Mouse (Mus musculus) erythroid progenitor cell, adult 5-6 weeks (primary cell): Measurements from ENCODE around the gene Vmn2r84. TPM values are rescaled to one million over a fixed set of nuclear protein-coding genes. Genes with fewer than 3 reads are reported as not detected.
A peak's percentile ranks its signal among the peaks of the same experiment; 100 is the strongest.
"Not testable (repeated sequence)": the region's sequence is repeated elsewhere in the genome, so short reads cannot be mapped to it uniquely, and the experiment has no call there.

ENCODE experiments used
- ATAC-seq: replicated peaks from 2 replicates; pipeline ENCODE4 v1.8.0; 2016; ENCODE audit warnings: moderate number of reproducible peaks, mild to moderate bottlenecking, moderate TSS enrichment, inconsistent platforms; ENCODE audit not compliant: poor library complexity, low FRiP score, severe bottlenecking
- total RNA-seq, 2 experiments: library from RNA; stranded (forward) in 1 of 2; stranded (reverse) in 1 of 2; fragments of 150-400 nt in 1 of 2; fragments of 186-747, 209-891 nt in 1 of 2; gene quantifications; 2 replicates each; pipeline versions ENCODE4 v1.2.3 to v1.2.4; 2015 to 2017; ENCODE audit warnings: low replicate concordance in 2 of 2

Gene Vmn2r84
- total RNA-seq (2015; ENCODE audit: low replicate concordance), result not detected in 2 replicates
- total RNA-seq (2017; ENCODE audit: low replicate concordance), result not detected in 2 replicates

GRCm38 (mm10) chr10:130394232-130394631 lies at the start of gene Vmn2r84:
TSS of gene Vmn2r84 (minus strand) at chr10:130394332.
- ATAC-seq, result no peak

GRCm38 (mm10) chr10:130434185-130434898 lies 40.2 kb upstream of the Vmn2r84 start:
- ATAC-seq, result not testable (repeated sequence)

DNA sequence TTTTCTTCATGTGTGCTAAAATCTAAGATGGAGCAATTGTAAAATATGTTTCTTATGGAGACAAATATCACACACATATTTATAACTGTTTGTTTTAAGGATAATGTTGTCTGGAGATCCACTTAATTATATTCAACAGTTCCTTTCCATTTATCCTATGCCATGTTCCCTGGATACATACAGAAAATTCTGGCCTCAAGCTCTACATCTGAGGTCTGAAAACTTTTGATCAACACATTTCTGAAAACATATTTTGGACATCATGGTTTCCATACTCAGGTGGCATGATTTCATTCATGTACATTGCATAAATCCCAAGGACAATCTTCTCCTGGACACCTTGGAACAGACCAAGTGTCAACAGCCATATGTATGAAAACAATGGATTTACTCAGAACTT lies 35.5 kb upstream of the Vmn2r84 start, which contains the start of gene Vmn2r85:
Gene Vmn2r85 (minus strand): TSS at position 101 of the 400 bp plus-strand sequence.
- ATAC-seq, result not testable (repeated sequence)

DNA sequence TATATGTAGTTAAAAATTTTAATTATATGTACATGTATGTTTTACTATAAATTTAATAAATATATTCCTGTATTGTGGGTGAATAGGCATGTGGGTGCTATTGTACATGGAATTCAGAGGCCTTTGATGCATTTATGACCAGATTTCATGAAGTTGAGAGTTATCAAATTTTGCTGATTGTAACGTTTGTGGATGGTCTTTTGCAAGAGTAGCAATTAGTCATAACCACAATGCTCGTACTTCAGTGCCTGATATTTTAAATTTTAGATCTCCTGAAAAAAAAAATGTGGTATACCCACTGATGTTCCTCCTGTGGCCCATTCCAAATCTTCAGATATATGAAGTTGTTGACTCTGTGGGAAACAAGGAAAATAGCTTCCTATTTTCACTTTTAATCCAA lies 28.2 kb upstream of the Vmn2r84 start:
- not testable (repeated sequence) for ATAC-seq

DNA sequence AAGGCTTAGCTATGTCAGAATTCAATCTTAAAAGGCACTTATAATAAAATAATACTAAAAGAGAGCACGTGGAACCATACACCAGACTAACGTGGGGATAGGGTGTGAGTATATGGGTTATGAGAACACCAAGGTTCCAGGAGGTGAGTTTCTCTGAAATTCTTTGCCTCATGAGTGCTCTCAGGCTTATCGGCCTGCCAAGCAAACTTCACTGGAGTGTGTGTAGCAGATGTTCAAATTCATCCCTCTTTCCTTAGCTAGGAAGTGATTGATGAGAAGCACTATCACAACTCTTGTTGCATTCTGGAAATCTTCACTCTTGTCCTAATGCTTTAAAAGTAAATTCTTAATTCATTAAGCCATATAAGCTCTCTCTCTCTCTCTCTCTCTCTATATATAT lies 26.3 kb upstream of the Vmn2r84 start:
- no peak for ATAC-seq

DNA sequence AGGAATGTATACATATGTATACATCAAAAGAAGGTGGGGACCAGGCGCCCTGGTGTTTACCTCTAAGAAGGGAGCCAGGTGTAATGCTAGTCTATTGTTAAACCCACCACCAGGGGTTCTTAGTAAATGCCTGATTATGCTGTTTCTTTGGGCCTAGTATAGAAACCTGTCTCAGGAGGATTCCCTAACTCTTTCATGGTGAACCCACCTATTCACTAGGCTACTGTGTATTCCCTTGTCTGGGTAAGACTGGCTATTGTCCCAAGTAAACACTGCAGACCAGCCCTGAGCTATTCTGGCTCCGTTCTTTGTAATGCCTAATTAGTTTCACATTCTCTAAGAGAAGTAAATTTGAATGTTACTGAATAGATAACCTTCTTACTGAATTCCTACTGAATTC lies 25.8 kb upstream of the Vmn2r84 start:
- ATAC-seq, result not testable (repeated sequence)

DNA sequence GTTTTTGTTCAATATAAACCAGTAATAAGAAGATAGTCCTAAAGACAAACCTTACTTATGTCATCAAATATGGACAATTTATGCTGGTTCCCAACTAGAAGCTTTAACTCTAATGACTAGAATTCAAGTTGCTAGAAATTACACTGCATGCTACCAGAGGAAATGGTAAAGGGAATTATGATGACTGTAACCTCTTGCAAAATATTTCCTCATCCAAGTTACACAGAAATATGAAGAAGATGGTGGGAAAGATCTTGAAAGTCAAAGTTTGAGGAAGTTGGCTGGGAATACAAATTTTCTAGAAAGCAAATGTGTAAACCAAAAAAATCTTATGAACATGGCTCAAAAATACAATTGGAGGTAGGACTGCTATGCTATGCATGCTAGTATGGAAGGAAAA lies 22.2 kb upstream of the Vmn2r84 start:
- not testable (repeated sequence) for ATAC-seq

DNA sequence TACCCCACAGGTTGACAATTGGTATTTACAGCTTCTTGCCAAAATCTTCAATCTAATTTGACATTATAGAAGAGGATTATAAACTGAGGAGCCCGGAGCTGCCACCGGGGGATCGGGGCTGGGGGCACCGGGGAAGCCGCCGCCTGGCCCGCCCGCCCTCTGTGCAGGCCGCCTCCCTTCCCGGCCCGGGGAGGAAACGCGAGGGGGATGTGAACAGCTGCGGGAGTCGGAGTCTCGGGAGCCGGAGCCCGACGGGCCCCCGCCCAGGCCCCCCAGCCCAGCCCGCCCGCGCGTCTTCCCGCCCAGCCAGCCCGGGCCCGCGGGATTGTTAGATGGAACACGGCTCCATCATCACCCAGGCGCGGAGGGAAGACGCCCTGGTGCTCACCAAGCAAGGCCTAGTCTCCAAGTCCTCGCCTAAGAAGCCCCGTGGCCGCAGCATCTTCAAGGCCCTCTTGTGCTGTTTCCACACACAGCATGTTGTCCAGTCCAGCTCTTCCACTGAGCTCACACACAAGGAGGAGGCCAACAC lies 18.1 kb upstream of the Vmn2r84 start:
- ATAC-seq, result peak; percentile 43; the same call in 1 of the 2 replicates

DNA sequence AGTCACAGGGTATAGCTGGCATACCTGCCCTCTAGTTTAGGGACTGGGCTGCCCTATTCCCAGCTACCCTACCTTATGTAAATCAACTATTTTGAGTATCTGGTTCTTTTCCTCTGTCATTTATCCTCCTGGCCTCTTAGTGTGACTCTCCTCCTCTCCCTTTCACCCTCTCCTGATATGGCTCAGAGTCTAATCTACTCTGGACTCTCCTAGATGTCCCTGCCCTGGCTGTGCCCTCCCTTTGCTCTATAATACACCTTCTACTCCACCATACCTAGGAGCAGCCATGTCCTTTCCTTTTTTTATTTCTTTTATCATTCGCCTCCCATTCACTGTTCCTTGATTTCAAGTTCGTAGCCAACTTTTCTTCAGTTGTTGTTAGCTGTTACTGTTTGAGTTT lies 19.0 kb downstream of the Vmn2r84 start:
- ATAC-seq, result peak; percentile 70

DNA sequence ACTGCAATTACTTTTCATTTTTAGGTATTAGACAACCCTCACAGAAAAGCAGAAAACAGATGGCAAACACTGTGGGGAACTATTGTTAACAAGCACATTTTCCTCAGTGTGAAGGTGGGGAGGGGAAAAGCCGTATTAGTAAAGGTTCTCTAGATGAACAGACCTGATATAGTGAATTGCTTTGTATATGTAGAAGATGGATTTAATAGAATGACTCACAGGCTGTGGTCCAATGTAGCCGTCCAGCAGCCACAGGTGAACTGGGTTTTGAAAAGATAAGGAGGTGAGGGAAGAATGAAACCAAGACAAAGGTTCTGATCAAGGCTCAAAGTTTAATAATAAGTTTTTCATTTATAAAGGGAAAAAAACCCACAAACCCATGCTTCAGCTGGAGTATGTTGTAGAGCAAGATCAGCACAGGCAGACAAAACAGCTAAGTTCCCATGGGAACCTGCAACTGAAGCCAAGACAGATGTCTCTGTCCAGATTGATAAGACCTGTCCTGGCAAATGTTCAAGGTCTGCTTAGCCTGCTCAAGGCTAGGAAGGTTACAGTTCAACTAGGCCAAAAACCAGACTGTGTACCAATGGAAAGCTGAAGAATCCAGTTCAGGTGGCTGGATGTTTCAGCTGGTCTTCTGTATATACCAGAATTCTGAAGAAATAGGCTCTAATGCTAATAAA lies 21.5 kb downstream of the Vmn2r84 start:
- ATAC-seq, result peak; percentile 77

DNA sequence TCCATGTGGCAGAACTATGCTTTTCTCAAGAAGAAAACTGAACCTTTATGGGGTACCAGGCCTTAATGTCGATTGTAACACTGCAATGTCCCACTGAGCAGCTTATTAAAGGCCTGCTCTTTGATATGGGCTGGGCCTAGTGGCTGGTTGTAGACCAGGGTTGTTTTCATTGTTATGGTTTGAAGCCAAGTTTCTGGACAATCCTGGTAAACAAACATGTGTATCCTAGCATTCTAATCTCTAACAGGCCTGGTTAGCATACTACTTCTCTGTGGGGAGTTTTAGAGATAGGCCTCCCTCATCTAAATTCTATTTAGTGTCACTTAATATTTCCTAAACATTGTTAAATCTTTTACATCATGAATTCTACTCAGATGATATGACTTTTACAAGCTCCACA lies 22.5 kb downstream of the Vmn2r84 start:
- ATAC-seq, result 0 out of 2 replicates have a peak, but pooled peaks have one; percentile 22

GRCm38 (mm10) chr10:130370005-130370682 lies 24.0 kb downstream of the Vmn2r84 start:
- ATAC-seq, result no peak

DNA sequence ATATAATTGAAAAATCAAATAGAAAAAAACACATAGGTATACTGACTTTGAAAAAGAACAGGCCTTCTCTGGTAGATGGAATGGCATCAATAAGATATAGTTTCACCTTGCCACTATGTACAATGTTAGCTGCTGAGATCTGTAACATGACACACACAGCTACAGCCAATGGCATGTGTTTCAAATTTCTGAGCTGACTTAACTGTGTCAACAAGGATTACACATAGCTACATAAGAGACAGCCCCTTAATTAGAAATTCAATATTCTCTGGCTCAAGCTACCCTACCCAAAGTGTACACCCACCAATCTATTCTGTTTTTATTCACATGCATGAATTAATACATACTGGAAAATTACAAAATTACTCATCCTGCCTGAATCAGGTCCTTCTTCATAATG lies 25.7 kb downstream of the Vmn2r84 start:
- ATAC-seq, result no peak

DNA sequence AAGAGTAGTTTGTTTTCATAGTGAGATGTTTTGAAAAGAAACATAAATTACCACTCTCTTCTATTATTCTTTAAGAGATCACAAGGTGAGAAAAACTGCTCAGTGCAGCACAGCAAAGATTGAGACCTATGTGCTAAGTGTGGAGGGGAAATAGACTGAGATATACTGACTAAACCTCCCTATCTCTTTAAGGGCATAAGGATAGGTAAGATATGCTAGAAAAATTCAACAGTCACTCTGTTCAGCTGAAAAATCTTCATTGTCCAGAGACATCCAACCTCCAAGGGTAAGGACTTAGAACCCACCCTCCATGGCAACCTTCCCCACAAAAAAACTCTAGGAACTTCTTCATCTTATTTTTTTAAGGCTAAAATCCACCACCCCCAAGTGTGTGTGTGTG lies 29.4 kb downstream of the Vmn2r84 start:
- no peak for ATAC-seq

DNA sequence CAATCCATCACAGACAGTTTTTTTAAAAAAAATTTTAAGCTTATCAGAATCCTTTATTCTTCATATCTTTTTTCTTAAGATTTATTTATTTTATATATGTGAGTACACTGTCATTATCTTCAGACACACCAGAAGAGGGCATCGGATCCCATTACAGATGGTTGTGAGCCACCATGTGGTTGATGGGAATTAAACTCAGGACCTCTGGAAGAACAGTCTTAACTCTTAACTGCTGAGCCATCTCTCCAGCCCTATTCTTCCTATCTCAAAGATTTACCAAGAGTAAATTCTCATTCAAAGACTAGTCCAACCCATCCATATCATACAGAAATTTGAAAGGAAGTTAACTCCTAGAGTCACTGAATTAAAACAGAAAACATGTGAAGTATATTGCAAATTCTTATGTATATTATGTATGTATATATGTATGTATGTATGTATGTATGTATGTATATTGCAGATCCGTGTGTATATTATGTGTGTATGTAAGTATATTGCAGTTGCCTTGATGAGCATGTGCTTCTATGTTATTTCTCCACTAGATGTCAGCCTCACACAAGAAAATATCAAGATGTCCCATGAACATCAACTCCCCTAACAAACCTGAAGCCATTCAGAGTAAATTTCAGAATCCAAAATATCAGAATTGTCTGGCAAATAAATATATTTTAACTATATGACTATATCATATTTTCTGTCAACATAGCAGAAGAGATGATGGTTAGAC lies 30.5 kb downstream of the Vmn2r84 start:
- peak; percentile 68; the same call in 1 of the 2 replicates for ATAC-seq

GRCm38 (mm10) chr10:130344056-130344455 lies 50.1 kb downstream of the Vmn2r84 start:
- ATAC-seq, result no peak

DNA sequence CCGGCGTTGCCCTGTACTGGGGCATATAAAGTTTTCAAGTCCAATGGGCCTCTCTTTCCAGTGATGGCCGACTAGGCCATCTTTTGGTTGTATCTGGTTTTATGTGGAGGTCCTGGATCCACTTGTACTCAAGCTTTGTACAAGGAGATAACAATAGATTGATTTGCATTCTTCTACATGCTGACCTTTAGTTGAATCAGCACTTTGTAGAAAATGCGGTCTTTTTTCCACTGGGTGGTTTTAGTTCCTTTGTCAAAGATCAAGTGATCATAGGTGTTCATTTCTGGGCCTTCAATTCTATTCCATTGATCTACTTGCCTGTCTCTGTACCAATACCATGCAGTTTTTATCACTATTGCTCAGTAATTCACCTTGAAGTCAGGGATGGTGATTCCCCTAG lies 54.1 kb downstream of the Vmn2r84 start:
- not testable (repeated sequence) for ATAC-seq

GRCm38 (mm10) chr10:130337581-130337980 lies 56.6 kb downstream of the Vmn2r84 start:
- ATAC-seq, result no peak

DNA sequence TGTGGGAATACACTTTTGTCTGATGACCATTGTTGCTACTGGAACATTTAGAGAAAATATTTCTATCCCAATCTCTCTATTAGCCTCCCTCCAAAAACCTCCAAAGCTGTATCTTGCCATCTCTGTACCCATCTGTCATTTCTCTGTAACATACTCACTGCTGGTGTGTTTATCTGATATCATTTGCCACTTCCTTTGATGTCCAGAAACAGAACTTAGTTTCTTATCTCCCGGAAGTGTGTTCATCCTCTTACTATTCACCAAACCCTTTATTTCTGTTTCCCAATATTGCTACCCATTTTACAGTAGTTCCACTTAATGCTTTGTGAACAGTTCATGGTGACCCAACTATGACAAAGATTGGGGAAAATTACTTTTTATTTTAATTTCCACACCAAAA lies 57.7 kb downstream of the Vmn2r84 start:
- no peak for ATAC-seq

- ATAC-seq, result no peak
Observed at GRCm38 (mm10) chr10:130330711-130331110, 63.4 kb downstream of the Vmn2r84 start.
